Comparison of ENCODE assay signal across 1 mouse cellular context in the genomic region with DNA sequence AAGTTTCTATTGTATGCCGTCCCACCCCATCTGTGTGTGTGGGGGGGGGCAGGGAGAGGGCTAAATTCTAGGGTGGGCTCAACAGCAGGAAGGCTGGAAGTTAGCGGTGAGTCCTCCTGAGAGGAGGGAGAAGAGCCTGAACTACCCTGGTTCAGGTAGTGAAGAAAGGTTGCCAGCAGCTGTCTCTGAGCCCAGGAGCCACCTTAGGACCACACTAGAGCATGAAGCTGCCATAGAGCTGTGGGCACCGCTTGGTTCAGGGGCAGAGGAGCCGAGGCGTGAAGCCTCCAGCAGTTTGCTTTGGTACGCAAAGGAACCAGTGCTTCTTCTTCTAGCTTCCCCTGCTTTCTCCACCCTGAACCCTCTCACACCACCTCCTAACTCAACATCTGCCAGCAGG.
TF ChIP-seq lines count a peak whose summit lies in the region.

No protein-coding gene starts in this region.

TF ChIP-seq in CH12.LX, 34 proteins besides CTCF, POLR2A, EP300 and RAD21 (continued from another document):
- TF ChIP-seq HCFC1 (IDR thresholded peaks at IDR 0.05; ENCODE audit: low read depth, low read length) (no peak), ZNF384 (IDR thresholded peaks at IDR 0.05; ENCODE audit: low read depth, low read length) (no peak), TBP (conservative IDR thresholded peaks at IDR 0.05; ENCODE audit: low read depth, low read length) (no peak), USF1 (IDR thresholded peaks at IDR 0.05; ENCODE audit: low read depth, low read length) (no peak), KAT2A (IDR thresholded peaks at IDR 0.05; ENCODE audit: insufficient replicate concordance, low read length) (no peak), ELF1 (IDR thresholded peaks at IDR 0.05; ENCODE audit: low read depth, low read length) (no peak), MEF2A (IDR thresholded peaks at IDR 0.05; ENCODE audit: borderline replicate concordance, low read depth, low read length) (no peak), MAZ (IDR thresholded peaks at IDR 0.05; ENCODE audit: low read depth, low read length) (no peak), MXI1 (IDR thresholded peaks at IDR 0.05; ENCODE audit: low read depth, low read length) (no peak), ZC3H11A (IDR thresholded peaks at IDR 0.05; ENCODE audit: low read depth, low read length) (no peak), JUND (conservative IDR thresholded peaks at IDR 0.05; ENCODE audit: low read depth, low read length) (no peak), ZKSCAN1 (IDR thresholded peaks at IDR 0.05; ENCODE audit: borderline replicate concordance, low read depth, low read length) (no peak), NELFE (IDR thresholded peaks at IDR 0.05; ENCODE audit: low read depth, low read length) (no peak), BHLHE40 (IDR thresholded peaks at IDR 0.05; ENCODE audit: low read depth, low read length) (no peak), JUN (IDR thresholded peaks at IDR 0.05; ENCODE audit: insufficient read depth, low read depth, low read length) (no peak), E2F4 (IDR thresholded peaks at IDR 0.05; ENCODE audit: insufficient replicate concordance, low read depth, low read length) (no peak), USF2 (conservative IDR thresholded peaks at IDR 0.05; ENCODE audit: low read depth, low read length) (no peak)
